Mouse (Mus musculus) adrenal gland, postnatal 25 days (tissue): ENCODE results near the gene Tead2. TPM values are rescaled to one million over a fixed set of nuclear protein-coding genes. Genes with fewer than 3 reads are reported as not detected.
"Not testable (repeated sequence)": the region's sequence is repeated elsewhere in the genome, so short reads cannot be mapped to it uniquely, and the experiment has no call there.

Experiments
- DNase-seq: peaks from one replicate; pipeline ENCODE4 v3.0.0; 2021; ENCODE audit warnings: mixed read lengths
- total RNA-seq: library from RNA; stranded (reverse); gene quantifications from 2 replicates; pipeline ENCODE4 v1.2.3, GENCODE M21; 2021

Tead2 gene
- total RNA-seq, 1 experiment from 2014 or later: 15.0 TPM

DNA sequence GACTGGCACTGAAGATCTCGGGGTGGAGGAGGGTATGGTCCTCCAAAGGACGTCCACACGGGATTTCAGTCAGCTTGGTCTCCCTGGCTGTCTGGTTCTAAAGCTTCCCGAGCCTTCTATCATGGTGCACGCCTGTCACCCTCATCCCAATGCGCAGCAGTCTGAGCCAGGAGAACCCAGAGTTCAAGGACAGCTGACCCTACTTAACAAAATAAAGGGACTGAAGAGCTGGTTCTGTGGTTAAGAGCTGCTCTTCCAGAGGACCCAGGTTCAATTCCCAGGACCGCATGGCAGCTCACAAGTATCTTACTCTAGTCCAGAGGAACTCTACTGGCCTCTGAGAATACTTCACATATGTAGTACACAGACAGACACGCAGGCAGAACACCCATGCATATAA is 13.5 kb downstream of the Tead2 start:
- no peak for DNase-seq

DNA sequence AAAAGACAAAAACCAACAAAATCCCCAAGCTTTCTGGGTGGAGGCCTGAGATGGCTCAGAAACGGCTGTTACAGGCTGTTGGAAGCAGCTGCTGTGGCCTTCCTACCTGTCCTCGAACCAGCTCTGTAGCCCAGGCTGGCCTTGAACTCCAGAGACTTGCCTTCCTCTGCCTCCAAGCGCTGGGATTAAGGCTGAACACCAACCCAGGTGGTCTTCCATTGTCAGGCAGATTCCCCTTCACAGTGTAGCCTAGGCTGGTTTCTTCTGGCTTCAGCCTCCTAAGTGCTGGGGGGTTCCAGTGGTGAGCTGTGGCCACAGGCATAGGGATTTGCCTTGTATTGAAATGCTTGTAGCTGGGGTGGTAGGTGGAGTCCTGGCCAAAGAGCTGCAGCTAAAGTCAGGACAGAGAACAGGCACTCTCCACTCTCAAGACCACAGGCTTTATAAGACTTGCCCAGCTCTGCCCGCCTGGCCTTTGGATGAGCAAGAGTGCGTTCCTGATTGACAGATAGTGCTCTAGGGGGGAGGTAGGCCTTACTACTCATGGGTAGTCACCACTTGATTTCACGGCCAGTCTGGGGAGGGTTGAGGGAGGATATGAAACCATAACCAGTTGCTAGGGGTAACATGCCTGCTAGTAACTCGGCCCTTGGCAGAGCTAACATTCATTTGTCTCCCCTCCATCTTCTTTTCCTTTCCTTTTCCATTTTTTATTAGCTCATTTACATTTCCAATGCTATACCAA is 14.1 kb downstream of the Tead2 start:
- no peak for DNase-seq

DNA sequence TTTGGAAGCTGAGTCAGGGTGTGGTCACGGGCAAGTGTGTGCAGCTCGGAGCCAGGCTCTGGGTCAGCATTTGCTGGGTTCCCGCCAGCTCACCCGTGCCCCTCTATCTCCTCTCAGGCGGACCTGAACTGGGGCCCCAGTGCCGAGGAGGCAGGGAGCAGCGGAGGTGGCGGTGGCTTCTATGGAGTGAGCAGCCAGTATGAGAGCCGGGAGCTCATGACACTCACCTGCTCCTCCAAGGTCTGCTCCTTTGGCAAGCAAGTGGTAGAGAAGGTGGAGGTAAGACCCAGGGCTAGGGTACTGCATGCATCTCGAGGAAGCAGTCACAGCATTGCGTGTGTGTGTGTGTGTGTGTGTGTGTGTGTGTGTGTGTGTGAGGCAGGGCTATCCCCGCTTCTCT is 15.6 kb downstream of the Tead2 start:
- no peak for DNase-seq

DNA sequence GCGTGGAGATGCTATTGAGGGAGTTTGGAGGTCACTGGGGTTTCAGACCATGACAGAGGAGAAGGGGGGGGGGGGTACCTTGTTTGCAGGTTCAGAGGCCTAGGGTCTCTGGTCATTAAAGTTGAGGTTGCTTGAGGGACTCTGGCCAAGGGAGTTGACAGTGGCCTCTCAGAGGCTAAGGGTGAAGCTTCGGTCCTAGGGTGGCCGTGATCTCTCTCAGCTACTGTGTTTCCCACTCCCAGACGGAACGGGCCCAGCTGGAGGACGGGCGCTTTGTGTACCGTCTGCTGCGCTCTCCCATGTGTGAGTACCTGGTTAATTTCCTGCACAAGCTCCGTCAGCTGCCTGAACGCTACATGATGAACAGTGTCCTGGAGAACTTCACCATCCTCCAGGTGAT is 16.4 kb downstream of the Tead2 start:
- no peak for DNase-seq

DNA sequence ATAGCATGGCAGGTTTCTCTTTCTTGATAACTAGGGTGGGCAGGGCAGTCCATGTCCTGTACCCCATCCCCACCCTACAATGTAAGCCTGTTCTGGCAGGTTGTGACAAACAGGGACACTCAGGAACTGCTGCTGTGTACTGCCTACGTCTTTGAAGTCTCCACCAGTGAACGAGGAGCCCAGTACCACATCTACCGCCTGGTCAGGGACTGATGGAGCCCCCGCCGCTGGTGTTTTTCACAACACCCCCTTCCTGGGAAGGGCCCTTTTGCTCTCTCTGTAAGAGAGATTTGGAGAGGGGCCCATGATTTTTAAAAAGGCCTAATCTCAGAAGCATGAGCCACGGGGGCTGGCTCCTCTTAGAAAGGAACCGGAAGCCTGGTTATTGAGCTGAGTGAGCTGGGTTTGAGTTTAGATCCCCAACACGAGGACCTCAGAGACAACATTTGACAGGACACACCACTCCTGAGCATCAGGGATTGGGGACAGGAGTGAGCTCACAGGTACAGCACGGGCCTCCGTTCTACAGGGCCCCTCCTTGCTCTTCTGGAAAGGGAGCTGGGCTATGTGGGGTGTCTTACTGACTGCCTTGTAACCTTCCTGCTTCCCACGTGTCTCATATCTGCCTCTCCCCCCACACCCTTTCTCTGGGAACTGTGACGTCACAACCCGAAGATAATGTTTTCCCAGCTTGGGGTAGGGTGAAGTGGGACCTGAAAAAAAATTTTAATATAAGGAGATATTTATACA is 17.3 kb downstream of the Tead2 start:
- no peak for DNase-seq

DNA sequence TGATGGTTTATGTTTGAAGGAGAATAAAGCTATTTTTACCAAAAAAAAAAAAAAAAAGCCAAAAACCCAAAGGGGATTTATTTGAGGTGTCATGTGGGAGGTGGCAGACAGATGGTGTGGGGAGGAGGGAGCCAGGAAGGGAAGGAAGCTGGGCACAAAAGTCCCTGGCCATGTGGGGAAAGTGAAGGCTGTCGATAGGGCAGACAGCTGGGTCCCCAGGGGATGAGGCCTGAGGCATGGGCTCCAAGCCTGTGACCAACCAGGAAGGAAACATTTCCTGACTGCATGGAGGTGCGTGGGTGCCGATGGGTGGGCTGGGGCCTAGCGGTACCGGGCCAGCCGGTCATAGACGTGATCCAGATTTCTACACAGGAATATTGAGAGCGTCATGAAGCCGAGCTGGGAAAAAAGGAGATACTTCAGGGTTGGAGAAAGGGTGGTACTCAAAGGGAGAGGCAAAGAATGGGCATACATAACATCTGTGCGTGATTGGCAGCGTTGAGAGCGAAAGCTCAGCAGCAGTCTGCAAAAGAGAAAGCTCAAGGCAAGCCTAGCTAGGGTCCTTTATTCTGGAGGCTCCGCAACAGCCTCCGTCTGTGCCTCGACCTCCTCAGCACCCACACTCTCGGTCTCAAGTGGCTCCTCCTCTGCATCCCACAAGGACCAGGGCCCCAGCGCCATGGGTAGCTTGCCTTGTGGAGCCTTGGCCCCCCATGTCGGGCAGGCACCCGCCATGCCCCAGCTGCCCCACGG is 18.2 kb downstream of the Tead2 start:
- DNase-seq: no peak

DNA sequence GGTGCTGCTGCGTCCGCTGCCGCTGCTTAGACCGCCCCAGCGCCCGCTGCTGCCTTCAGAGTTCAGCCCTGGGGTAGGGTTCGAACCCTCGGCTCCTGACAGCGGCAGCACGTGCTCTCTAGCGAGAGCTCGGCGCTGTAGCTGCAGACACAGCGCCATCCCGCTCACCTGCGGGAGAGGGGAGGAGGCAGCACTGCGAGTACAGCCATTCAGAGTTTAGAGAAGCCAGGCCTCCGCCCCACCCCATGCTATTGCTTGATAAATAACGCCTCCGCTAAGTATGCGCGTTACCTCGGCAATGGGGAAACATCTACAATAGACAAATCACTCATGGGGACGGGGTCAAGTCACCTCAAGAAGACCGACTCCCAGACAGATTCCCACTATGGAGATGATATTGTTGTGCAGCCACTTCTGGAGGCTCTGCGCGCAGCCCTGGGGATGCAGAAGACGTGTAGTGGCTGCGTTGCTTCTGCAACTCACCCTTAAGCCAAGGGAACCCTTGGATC is 18.8 kb downstream of the Tead2 start:
- no peak for DNase-seq

DNA sequence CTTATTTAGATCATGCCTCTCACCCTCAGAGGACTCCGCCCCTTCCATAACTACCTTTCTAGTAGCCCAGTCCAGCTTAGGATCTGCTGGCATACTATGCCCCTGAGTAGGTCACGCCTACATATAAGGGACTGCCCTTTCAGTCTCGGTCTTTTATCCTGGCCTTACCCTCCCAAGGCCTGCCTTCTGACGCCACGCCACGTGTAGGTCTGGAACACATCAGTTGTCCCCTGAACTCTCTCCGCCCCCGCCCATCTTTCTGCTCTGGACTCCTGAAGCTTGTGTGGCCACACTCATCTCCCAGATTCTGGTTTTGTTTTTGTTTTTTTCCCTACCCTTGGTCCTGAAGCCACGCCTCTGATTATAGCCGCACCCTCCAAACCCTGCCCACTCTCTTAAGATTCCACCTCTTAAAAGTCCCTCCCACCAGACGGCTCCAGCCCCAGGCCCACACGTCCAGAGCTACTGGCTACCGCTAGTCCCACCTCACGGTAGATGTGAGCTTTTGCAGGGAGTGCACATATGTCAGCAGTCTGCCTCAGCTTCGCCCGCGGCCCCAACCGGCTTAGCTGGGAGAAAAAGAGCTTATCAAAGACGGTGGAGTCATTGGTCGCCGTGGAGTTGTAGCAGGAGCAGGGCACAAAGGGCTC is 19.5 kb downstream of the Tead2 start:
- DNase-seq: peak; percentile 21

DNA sequence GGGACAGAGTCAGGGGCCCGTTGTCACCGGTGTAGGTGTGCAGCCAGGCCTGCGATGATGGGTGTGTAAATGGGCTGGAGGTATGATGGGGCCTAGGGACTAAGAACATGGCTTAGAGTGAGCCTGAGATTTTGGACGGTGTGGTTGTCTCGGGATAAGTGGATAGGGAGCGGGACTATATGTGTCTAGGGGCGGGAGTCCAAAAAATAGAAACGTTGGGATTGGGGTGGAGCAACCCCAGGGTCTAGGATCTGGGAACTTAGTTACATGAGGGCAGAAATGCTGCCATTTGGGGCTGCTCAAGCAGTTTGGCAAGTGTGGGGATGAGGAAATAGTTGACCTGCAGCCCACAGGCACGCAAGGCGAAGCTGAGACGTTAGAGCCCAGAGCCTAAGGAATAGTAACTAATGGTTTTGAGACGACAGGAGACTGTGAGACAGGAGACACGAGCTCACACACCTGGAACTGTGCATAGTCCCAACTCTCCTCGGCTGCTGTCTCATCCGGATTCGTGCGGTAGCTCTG is 20.2 kb downstream of the Tead2 start:
- no peak for DNase-seq

DNA sequence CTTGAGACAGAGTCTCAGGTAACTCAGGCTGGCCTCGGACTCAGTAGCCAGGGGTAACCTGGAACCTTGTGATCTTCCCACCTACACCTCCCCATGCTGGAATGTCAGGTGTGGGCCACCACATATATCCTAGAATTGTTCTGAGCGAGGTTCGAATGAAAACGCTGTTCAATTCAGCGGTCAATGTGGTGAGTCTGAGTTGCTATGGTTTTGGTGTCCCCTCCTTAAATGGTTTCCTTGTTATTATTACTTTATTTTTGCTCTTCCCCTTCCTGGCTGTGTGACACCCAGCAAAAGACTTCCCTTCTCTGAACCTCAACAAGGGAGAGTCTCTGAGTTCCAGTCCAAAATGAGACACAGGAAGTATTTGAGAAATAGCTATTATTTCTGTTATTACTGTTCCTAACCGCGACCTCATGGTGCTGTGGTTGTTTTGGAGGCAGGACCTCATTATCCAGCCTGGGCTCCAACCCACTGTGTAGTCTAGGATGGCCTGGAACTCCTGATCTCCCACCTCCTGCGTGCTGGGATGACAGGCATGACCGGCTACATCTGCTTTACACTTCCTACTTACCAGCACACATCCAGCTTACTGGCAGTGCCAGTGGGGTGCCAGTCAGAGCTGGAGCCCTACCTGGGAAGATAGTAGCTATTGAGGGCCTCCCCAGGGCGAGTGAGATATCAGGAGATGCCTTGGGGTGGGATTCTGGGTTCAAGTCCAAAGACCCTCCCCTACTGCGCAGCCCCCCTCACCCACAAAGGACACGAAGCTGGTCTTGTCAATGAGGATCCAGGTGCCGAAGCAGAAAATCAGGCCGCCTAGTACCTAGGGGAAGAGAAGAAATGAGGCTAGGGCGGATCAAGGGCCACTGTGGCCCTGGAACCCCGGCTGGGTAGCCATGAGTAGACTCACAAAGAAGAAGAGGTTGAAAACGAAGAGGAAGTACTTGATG is 22.5 kb downstream of the Tead2 start:
- no peak for DNase-seq

DNA sequence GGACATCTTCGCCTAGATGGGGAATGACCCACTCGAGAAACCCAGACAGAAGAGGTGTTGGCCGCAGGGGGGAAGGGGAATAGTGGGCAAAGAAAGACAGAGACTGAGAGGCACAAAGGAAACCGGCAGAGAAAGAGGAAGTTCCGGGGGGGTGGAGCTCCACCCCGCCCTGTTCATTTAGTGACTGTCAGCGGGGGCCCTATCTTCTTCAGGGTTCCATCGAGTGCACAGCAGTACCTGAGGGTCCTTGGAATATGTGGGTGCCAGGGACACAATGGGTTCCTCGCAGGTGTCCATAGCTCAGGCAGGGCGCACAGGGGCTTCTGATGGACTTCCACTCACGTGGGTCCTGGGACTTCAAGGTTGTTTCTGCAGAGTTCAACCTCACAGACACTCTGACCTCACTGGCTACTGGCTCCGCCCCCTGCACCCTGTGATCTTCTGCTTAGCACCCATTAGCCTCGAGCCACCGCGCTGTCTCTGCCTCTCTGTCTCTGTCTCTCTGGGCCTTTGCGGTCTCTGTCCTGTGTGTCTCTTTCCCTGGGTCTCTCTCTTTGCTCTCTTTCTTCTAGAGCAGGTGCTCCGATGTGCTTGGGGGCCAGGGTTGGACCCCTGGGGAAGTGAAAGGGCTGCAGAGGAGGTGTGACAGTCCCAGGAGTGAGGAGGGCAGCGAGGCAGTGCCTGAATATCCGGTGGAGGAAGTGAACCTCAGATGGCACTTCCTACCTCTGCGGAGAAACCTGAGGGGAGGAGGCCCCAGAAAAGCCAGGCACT is 23.4 kb downstream of the Tead2 start, which contains the start of gene Cd37:
Gene Cd37, minus strand, starts transcription at position 393 of the 774 bp plus-strand sequence.
- DNase-seq: no peak

DNA sequence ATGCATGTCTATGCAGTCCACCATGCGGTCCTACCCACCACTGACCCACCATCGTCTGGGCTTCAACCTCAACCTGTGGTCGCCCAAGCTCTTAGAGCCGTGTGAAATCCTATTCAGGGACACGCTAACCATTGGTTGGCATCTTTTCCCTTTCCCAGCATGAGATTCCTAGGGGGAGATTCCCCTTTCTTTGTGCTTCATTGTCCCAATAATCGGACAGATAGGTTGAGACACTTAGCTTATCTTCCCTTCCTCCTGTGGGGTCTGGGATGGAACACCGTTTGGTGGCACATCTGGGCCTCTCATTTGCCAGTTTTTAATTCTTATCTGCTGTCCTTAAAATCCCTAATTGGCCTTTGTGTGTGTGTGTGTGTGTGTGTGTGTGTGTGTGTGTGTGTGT is 24.6 kb downstream of the Tead2 start:
- no peak for DNase-seq

DNA sequence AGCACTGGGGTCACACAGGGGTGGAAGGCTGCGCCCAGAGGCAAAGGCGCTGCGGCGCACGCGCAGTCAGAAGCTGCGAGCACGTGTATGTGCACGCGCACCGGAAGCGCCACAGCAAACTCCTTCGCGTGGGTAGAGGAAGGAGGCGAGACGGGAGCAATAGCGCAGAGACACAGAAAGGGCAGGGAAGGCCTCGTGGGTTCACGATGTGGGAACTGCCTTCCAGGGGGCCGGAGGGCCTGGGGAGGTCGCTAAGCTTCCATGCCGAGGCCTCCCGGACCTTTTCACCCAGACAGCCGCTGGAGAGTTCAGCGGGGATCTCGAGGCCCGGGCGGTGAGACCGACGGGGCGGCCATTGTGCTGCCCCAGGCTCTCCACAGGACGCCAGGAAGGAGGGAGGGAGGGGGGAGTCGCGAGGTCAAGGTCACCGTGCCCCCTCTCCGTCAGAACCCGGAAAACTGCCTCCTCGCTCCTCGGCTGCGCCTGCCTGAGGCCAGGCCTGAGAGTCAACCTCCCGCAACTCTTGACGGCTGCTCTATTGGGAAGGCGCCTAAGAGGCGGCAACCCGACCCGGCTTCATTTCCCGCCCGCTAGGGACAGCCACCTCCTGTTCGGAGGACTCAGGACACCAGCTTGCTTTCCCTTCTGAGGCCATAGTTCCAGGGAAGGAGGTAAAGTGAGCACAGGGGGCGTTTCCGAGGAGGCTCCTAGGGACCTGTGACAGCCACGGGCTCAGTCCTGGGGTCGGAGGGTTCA is 25.3 kb downstream of the Tead2 start, which contains the start of gene Slc6a16:
Gene Slc6a16, plus strand, starts transcription at position 453 of the 756 bp plus-strand sequence.
- peak; percentile 25 for DNase-seq

DNA sequence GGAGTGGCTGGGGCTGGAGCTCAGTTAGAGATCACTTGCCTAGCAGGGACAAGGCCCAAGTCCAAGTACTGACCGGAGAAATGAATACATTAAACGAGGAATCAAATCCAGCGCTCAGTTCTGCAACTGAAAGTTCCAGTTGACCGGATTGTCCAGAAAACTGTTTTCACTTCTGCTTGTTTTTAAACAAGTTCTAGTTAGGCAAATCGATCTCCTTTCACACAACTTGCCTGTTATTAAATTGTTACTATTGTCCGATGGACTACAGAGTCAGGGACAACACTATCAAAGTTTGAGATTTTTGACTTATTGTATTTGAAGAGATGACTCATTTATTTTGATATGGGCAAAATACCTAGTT is 25.8 kb downstream of the Tead2 start:
- no peak for DNase-seq

DNA sequence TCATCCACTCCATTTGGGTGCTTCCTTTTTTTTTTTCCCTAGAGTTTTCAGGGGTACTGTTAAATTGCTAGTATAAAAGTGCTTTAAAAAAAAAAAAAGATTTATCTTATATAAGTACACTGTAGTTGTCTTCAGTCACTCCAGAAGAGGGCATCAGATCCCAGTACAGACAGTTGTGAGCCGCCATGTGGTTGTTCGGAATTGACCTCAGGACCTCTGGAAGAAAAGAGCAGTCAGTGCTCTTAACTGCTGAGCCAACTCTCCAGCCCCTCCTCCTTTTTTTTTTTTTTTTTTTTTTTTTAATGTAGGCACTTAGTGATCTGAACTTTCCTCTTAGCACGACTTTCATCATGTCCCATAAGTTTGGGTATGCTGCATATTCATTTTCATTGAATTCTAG is 32.1 kb downstream of the Tead2 start:
- DNase-seq: no peak

DNA sequence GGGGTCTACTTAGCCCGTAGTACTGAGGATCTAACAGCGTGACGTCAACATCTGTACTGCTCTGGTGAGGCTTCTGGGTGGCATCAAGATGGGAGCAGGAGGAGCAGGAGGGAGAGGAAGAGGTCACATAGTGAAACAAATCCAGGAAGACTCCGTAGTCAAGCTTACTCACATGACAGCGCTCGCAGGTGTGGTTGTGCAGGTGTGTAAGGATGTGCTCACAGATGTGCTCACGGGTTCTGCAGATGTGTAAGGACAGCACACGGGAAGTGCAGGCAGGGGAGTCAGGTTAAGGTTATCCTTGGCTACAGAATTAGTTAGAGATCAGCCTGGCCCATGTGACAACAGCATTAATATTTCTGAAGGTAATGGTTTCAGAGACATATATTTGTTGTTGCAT is 38.3 kb downstream of the Tead2 start:
- DNase-seq: no peak

DNA sequence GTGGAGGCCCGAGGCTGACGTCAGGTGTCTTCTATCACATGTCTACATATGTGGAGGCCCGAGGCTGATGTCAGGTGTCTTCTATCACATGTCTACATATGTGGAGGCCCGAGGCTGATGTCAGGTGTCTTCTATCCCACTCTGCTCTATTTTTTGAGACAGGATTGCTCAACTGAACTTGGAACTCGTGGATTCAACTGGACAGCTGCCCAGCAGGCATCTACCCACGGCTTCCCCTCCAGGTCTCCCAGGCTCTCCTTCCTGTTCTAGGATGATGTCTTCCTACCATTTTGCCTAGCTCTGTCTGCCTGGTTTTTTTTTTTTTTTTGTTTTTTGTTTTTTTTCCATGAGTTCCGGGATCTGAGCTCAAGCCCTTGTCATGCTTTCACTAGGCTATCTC is 40.3 kb downstream of the Tead2 start:
- DNase-seq: not testable (repeated sequence)

DNA sequence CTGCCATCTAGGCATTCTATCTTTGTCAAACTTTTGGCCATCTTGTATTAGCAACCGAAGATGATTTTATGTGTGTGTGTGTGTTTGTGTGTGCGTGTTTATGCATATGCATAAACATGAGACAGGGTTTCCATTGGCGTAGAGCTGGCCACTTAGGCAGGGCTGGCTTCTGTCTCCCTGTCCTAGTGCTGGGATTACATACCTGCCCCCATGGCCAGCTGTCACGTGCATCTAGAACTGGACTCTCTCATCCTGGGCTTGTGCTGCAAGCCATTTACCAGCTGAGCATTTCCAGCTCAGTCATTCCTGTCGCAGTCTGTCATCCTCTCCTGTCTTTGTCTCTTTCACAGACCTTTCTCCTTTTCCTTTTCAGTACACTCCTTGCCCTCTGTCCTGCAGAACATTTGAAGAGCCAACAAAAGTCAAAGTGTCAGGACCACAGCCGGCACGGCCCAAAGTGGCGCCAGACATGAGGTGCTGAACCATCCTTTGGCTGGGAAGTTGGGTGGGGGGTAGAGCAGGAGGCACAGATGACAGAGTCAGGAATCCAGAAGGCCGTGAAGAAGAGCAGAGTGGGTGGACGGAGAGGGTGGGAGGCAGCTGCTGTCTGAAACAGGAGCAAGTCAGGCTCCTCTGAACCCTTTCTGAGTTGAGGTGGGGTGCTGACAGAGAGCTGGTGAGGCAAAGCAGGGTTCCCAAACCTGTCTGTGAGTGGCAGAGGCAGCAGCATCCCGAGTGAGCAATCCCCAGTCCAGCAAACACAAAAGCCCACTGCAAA is 41.7 kb downstream of the Tead2 start:
- no peak for DNase-seq
